Comparison of ENCODE assay signal across 8 mouse cellular contexts in the genomic region with DNA sequence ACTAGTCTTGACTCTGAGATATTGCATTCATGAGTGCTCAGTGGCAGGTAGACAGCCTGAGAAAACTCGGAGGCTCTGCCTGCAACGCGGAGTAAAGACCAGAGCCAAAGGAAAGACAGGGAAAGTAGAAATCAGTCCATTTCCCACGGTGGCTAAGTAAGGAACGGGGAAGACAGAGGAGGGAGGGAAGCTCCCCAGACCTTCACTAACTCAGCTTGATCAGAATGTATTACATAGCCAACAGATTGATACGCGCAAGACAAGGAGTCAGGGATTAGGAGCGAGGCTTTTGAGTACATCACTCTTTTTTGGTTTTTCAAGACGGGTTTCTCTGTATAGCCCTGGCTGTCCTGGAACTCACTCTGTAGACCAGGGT. TPM values are rescaled to one million over a fixed set of nuclear protein-coding genes. Genes with fewer than 3 reads are reported as not detected.
DNase-seq lines count a peak whose midpoint lies in the region; ATAC-seq and TF ChIP-seq lines count a peak whose summit lies in the region.

No protein-coding gene starts in this region.

- ATAC-seq in kidney, embryonic 15.5 days (replicated peaks; ENCODE audit: low FRiP score) = no peak
- ATAC-seq in intestine, embryonic 16.5 days = peak; percentile 4; the same call in 1 of the 2 replicates
- no peak for ATAC-seq in midbrain, postnatal 0 days (ENCODE audit: low FRiP score)

- H3K9ac ChIP-seq in kidney, embryonic 15.5 days = peak overlapping the region; percentile 47
- peak overlapping the region; percentile 76 for H3K9ac ChIP-seq in intestine, embryonic 16.5 days (ENCODE audit: low read depth, low read length)
- H3K9ac ChIP-seq in midbrain, postnatal 0 days (replicated peaks; ENCODE audit: low read length, poor library complexity, severe bottlenecking) = no peak overlapping the region

- no peaks in the 10 kb centered on the region for H3K36me3 ChIP-seq in kidney, embryonic 15.5 days
- H3K36me3 ChIP-seq in embryonic facial prominence, embryonic 10.5 days (replicated peaks) = no peaks in the 10 kb centered on the region
- H3K36me3 ChIP-seq in intestine, embryonic 16.5 days (ENCODE audit: control insufficient read depth, insufficient read depth, low read length) = no peaks in the 10 kb centered on the region
- H3K36me3 ChIP-seq in midbrain, postnatal 0 days (ENCODE audit: insufficient read depth, low read length) = no peaks in the 10 kb centered on the region

- TF ChIP-seq POLR2A in cerebellum, adult 2 months (IDR thresholded peaks at IDR 0.05; ENCODE audit: borderline replicate concordance, insufficient read depth, low read length) = no peak

- TF ChIP-seq CTCF in midbrain, postnatal 0 days (IDR thresholded peaks at IDR 0.05) = no peak
- no peak for TF ChIP-seq CTCF in cerebellum, adult 2 months (IDR thresholded peaks at IDR 0.05; ENCODE audit: borderline replicate concordance, insufficient read depth, low read depth, low read length)

- H3K4me3 ChIP-seq in kidney, embryonic 15.5 days (replicated peaks) = peak overlapping the region; percentile 70
- peak overlapping the region; percentile 69 for H3K4me3 ChIP-seq in embryonic facial prominence, embryonic 10.5 days
- H3K4me3 ChIP-seq in intestine, embryonic 16.5 days (ENCODE audit: low read length) = peak overlapping the region; percentile 67
- H3K4me3 ChIP-seq in midbrain, postnatal 0 days (ENCODE audit: low read depth, low read length) = peak overlapping the region; percentile 15; the same call in 1 of the 2 replicates
- H3K4me3 ChIP-seq in cerebellum, adult 2 months (replicated peaks; ENCODE audit: insufficient read depth, low read depth, low read length) = no peak overlapping the region

- 4% methylated on average over 9 of the region's 9 CpGs for WGBS in kidney, embryonic 15.5 days
- WGBS in embryonic facial prominence, embryonic 10.5 days = 4% methylated on average over 9 of the region's 9 CpGs
- 11% methylated on average over 9 of the region's 9 CpGs for WGBS in intestine, embryonic 16.5 days
- WGBS in midbrain, postnatal 0 days = 6% methylated on average over 9 of the region's 9 CpGs
- 13% methylated on average over 9 of the region's 9 CpGs for WGBS in cerebellum, adult 2 months

- H3K4me1 ChIP-seq in kidney, embryonic 15.5 days = peaks cover 88% of the 10 kb centered on the region
- peaks cover 73% of the 10 kb centered on the region for H3K4me1 ChIP-seq in embryonic facial prominence, embryonic 10.5 days
- peaks cover 40% of the 10 kb centered on the region for H3K4me1 ChIP-seq in intestine, embryonic 16.5 days (ENCODE audit: control insufficient read depth, insufficient read depth, low read length)
- peaks cover 10% of the 10 kb centered on the region; the same call in 1 of the 2 replicates for H3K4me1 ChIP-seq in midbrain, postnatal 0 days (ENCODE audit: insufficient read depth, low read length)
- no peaks in the 10 kb centered on the region; the same call in 1 of the 2 replicates for H3K4me1 ChIP-seq in cerebellum, adult 2 months (ENCODE audit: control insufficient read depth, insufficient read depth, low read length)

- H3K9me3 ChIP-seq in kidney, embryonic 15.5 days (replicated peaks) = no peaks in the 10 kb centered on the region
- no peaks in the 10 kb centered on the region for H3K9me3 ChIP-seq in embryonic facial prominence, embryonic 10.5 days
- H3K9me3 ChIP-seq in intestine, embryonic 16.5 days (ENCODE audit: control insufficient read depth, low read length) = no peaks in the 10 kb centered on the region
- H3K9me3 ChIP-seq in midbrain, postnatal 0 days (ENCODE audit: low read length) = no peaks in the 10 kb centered on the region

- no peak for DNase-seq in kidney, adult 9 months
- no peak for DNase-seq in embryonic facial prominence, embryonic 10.5 days (ENCODE audit: low spot score)
- DNase-seq in midbrain, postnatal 0 days (ENCODE audit: low spot score) = no peak
- no peak for DNase-seq in yolk sac, embryonic 10.5 days (ENCODE audit: low spot score)
- no peak for DNase-seq in gastrocnemius, postnatal 4 days (ENCODE audit: low spot score in 2 of 2)
- DNase-seq in cerebellum, adult 2 months = no peak

- peak overlapping the region; percentile 100 for H3K4me2 ChIP-seq in kidney, embryonic 15.5 days
- H3K4me2 ChIP-seq in intestine, embryonic 16.5 days (ENCODE audit: low read depth, low read length) = peak overlapping the region; percentile 99
- H3K4me2 ChIP-seq in midbrain, postnatal 0 days (ENCODE audit: low read depth, low read length, poor library complexity, severe bottlenecking) = peak overlapping the region; percentile 15; the same call in 1 of the 2 replicates

- peaks cover 51% of the 10 kb centered on the region for H3K27me3 ChIP-seq in kidney, embryonic 15.5 days
- H3K27me3 ChIP-seq in embryonic facial prominence, embryonic 10.5 days (replicated peaks; ENCODE audit: low read depth, poor library complexity, severe bottlenecking) = peaks cover 98% of the 10 kb centered on the region
- H3K27me3 ChIP-seq in intestine, embryonic 16.5 days (replicated peaks; ENCODE audit: control insufficient read depth, insufficient read depth, low read length) = no peaks in the 10 kb centered on the region; the same call in 1 of the 2 replicates
- peaks cover 52% of the 10 kb centered on the region for H3K27me3 ChIP-seq in midbrain, postnatal 0 days (ENCODE audit: insufficient read depth, low read length)
- peaks cover 2% of the 10 kb centered on the region; the same call in 1 of the 2 replicates for H3K27me3 ChIP-seq in cerebellum, adult 2 months (ENCODE audit: control insufficient read depth, insufficient read depth, low read length)

- H3K27ac ChIP-seq in kidney, embryonic 15.5 days = peak overlapping the region; percentile 82
- no peak overlapping the region for H3K27ac ChIP-seq in embryonic facial prominence, embryonic 10.5 days (replicated peaks)
- H3K27ac ChIP-seq in intestine, embryonic 16.5 days (ENCODE audit: low read length) = peak overlapping the region; percentile 80
- no peak overlapping the region for H3K27ac ChIP-seq in midbrain, postnatal 0 days (ENCODE audit: low read depth, low read length)
- no peak overlapping the region for H3K27ac ChIP-seq in cerebellum, adult 2 months (ENCODE audit: insufficient read depth, low read length)

RNA-seq across cellular contexts. Expression of a gene that starts 1.3 kb away (rescaled TPM):
- polyA plus RNA-seq in kidney, embryonic 15.5 days (2015; fragmentation: Nextera tagmentation; extraction: Ambion mirVana) = 24.2 and 26.5 TPM in 2 replicates
- 1.4 and 2.5 TPM in 2 replicates for polyA plus RNA-seq in embryonic facial prominence, embryonic 10.5 days (2016; fragmentation: Nextera tagmentation; extraction: Ambion mirVana)
- polyA plus RNA-seq in intestine, embryonic 16.5 days (2015; fragmentation: Nextera tagmentation; extraction: Ambion mirVana) = 25.5 and 27.6 TPM in 2 replicates
- 0.28 and 0.60 TPM in 2 replicates for total RNA-seq in midbrain, postnatal 0 days (2014; rRNA removed)
- 0.58 and 0.72 TPM in 2 replicates for polyA plus RNA-seq in midbrain, postnatal 0 days (2015; fragmentation: Nextera tagmentation; extraction: Ambion mirVana)
- total RNA-seq in gastrocnemius, postnatal 4 days (2021) = under 1 TPM; 0.70 to 0.91 TPM
- polyA plus RNA-seq in cerebellum, adult 2 months (2012; rRNA removed) = 0.62 and 1.1 TPM in 2 replicates

RNA-seq across cellular contexts. Expression of a gene that starts 20.1 kb away (rescaled TPM):
- polyA plus RNA-seq in kidney, embryonic 15.5 days (2015; fragmentation: Nextera tagmentation; extraction: Ambion mirVana) = 119 and 121 TPM in 2 replicates
- 106 and 114 TPM in 2 replicates for polyA plus RNA-seq in embryonic facial prominence, embryonic 10.5 days (2016; fragmentation: Nextera tagmentation; extraction: Ambion mirVana)
- polyA plus RNA-seq in intestine, embryonic 16.5 days (2015; fragmentation: Nextera tagmentation; extraction: Ambion mirVana) = 96.8 and 105 TPM in 2 replicates
- 88.6 and 89.7 TPM in 2 replicates for total RNA-seq in midbrain, postnatal 0 days (2014; rRNA removed)
- polyA plus RNA-seq in midbrain, postnatal 0 days (2015; fragmentation: Nextera tagmentation; extraction: Ambion mirVana) = 106 and 118 TPM in 2 replicates
- total RNA-seq in gastrocnemius, postnatal 4 days (2021) = 10 to 100 TPM; 32.2 to 36.5 TPM
- polyA plus RNA-seq in cerebellum, adult 2 months (2012; rRNA removed) = 105 and 114 TPM in 2 replicates

Comparison
In these comparisons a context has a peak if more than half of its experiments do, and no peak if none do; other contexts are left out.
1. H3K27ac ChIP-seq: peak in kidney, embryonic 15.5 days (single experiment) and intestine, embryonic 16.5 days (single experiment); none in embryonic facial prominence, embryonic 10.5 days (single experiment), midbrain, postnatal 0 days (single experiment) and cerebellum, adult 2 months (single experiment).
2. H3K4me2 ChIP-seq: peak in every context shown above with its lines; median percentile 100 in kidney, embryonic 15.5 days; 99 in intestine, embryonic 16.5 days; 15 in midbrain, postnatal 0 days.